Mouse (Mus musculus): ENCODE measurements around the gene Hpse2.

DNA sequence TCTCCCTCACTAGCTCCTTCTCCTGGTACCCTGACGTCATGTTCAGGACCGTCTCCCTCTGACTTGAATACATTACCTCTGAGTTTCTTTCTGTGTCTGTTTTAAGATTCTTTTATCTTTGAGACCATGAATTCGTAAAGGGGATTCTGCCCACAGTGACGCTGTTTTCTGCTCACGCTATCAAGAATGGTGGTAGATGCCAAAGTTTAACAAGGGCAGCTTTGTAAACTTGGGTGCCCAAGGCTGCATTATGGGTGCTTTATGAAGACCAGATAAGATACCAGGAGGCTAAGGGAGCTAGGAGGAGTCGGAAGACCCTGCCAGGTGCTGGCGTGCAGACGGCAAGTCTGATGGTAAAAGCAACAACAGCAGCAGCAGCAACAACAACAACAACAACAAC lies 641.5 kb downstream of the Hpse2 start:
- TF ChIP-seq CTCF (IDR thresholded peaks at IDR 0.05; ENCODE audit: insufficient read depth, low read depth, low read length): no peak
- no peak for TF ChIP-seq POLR2A (IDR thresholded peaks at IDR 0.05; ENCODE audit: insufficient read depth, low read depth, low read length)

Data from olfactory bulb, adult 2 months (tissue).